In genomic region chr3:102205458-102205830, GRCm38 (mm10) we compare ENCODE assay signal across 9 mouse cellular contexts. TPM values are rescaled to one million over a fixed set of nuclear protein-coding genes. Genes with fewer than 3 reads are reported as not detected.
A peak's percentile ranks its signal among the peaks of the same experiment; 100 is the strongest.
DNase-seq lines count a peak whose midpoint lies in the region; ATAC-seq and TF ChIP-seq lines count a peak whose summit lies in the region.
"Had no signal": no experiment of that assay in that cellular context is flagged by ENCODE, and none has a peak within 500 bp of the region (broad histone marks: within the 10 kb centered on the region; RNA-seq: fewer than 3 reads in every experiment).

No protein-coding gene starts in this region.

- no peak for ATAC-seq in liver, embryonic 11.5 days (replicated peaks; ENCODE audit: low FRiP score)
- no peak for ATAC-seq in forebrain, embryonic 14.5 days
- ATAC-seq in limb, embryonic 14.5 days (ENCODE audit: low FRiP score, low read depth) = no peak
- no peak for ATAC-seq in stomach, embryonic 16.5 days (ENCODE audit: insufficient read depth, low FRiP score)

- peaks cover 3% of the 10 kb centered on the region; the same call in 1 of the 2 replicates for H3K4me1 ChIP-seq in liver, embryonic 11.5 days (replicated peaks; ENCODE audit: control insufficient read depth, insufficient read depth, low read length)
- H3K4me1 ChIP-seq in forebrain, embryonic 14.5 days (ENCODE audit: control insufficient read depth, insufficient read depth, low read length) = peaks cover 12% of the 10 kb centered on the region
- H3K4me1 ChIP-seq in limb, embryonic 14.5 days (ENCODE audit: control insufficient read depth, insufficient read depth, low read length) = peaks cover 14% of the 10 kb centered on the region
- H3K4me1 ChIP-seq in stomach, embryonic 16.5 days (ENCODE audit: control insufficient read depth, insufficient read depth, low read length) = peaks cover 11% of the 10 kb centered on the region; the same call in 1 of the 2 replicates

- DNase-seq in liver, embryonic 11.5 days (ENCODE audit: low spot score) = no peak
- no peak for DNase-seq in liver
- DNase-seq in forebrain, embryonic 14.5 days (ENCODE audit: low spot score) = peak; percentile 62
- no peak for DNase-seq in limb, embryonic 14.5 days (ENCODE audit: low spot score)
- DNase-seq in layer of hippocampus, adult 9-10 months (ENCODE audit: low spot score) = no peak
- DNase-seq in urinary bladder, postnatal 14 days (ENCODE audit: low spot score) = no peak
- DNase-seq: right cerebral cortex, postnatal 25 days had no signal

- H3K36me3 ChIP-seq in liver, embryonic 11.5 days (ENCODE audit: control insufficient read depth, insufficient read depth, low read length) = no peaks in the 10 kb centered on the region
- no peaks in the 10 kb centered on the region for H3K36me3 ChIP-seq in forebrain, embryonic 14.5 days (ENCODE audit: control insufficient read depth, insufficient read depth, low read length)
- no peaks in the 10 kb centered on the region for H3K36me3 ChIP-seq in limb, embryonic 14.5 days (ENCODE audit: control insufficient read depth, insufficient read depth, low read length)
- H3K36me3 ChIP-seq in stomach, embryonic 16.5 days (ENCODE audit: control insufficient read depth, insufficient read depth, low read length) = no peaks in the 10 kb centered on the region

- no peaks in the 10 kb centered on the region for H3K9me3 ChIP-seq in liver, embryonic 11.5 days (ENCODE audit: control insufficient read depth, low read length)
- H3K9me3 ChIP-seq in forebrain, embryonic 14.5 days (replicated peaks; ENCODE audit: control insufficient read depth, low read length) = no peaks in the 10 kb centered on the region
- H3K9me3 ChIP-seq in limb, embryonic 14.5 days (ENCODE audit: control insufficient read depth, low read length) = no peaks in the 10 kb centered on the region
- H3K9me3 ChIP-seq in stomach, embryonic 16.5 days (replicated peaks; ENCODE audit: control insufficient read depth, low read length) = 0 out of 2 replicates have a peak, but pooled peaks cover 4% of the 10 kb centered on the region

- WGBS in liver, embryonic 11.5 days = 16% methylated on average over 7 of the region's 7 CpGs
- WGBS in forebrain, embryonic 14.5 days = 3% methylated on average over 7 of the region's 7 CpGs
- WGBS in limb, embryonic 14.5 days = 3% methylated on average over 7 of the region's 7 CpGs
- WGBS in stomach, embryonic 16.5 days = 19% methylated on average over 7 of the region's 7 CpGs

- H3K4me2 ChIP-seq in liver, embryonic 11.5 days = peak overlapping the region; percentile 85
- peak overlapping the region; percentile 97 for H3K4me2 ChIP-seq in forebrain, embryonic 14.5 days (ENCODE audit: low read length)
- H3K4me2 ChIP-seq in limb, embryonic 14.5 days (replicated peaks; ENCODE audit: low read depth, low read length, severe bottlenecking) = peak overlapping the region; percentile 83
- H3K4me2 ChIP-seq in stomach, embryonic 16.5 days (ENCODE audit: low read depth, low read length) = peak overlapping the region; percentile 85

- no peaks in the 10 kb centered on the region; the same call in none of the 2 replicates for H3K27me3 ChIP-seq in liver, embryonic 11.5 days (replicated peaks; ENCODE audit: control insufficient read depth, insufficient read depth, low read length)
- H3K27me3 ChIP-seq in forebrain, embryonic 14.5 days (replicated peaks; ENCODE audit: control insufficient read depth, insufficient read depth, low read length) = peaks cover 44% of the 10 kb centered on the region
- no peaks in the 10 kb centered on the region for H3K27me3 ChIP-seq in limb, embryonic 14.5 days (ENCODE audit: control insufficient read depth, insufficient read depth, low read length)
- H3K27me3 ChIP-seq in stomach, embryonic 16.5 days (ENCODE audit: control insufficient read depth, insufficient read depth, low read length) = no peaks in the 10 kb centered on the region

- no peak for TF ChIP-seq POLR2A in limb, embryonic 14.5 days (IDR thresholded peaks at IDR 0.05; ENCODE audit: borderline replicate concordance, extremely low read depth, insufficient read depth, insufficient read length)

- no peak overlapping the region for H3K27ac ChIP-seq in liver, embryonic 11.5 days (ENCODE audit: low read depth, low read length)
- no peak overlapping the region for H3K27ac ChIP-seq in forebrain, embryonic 14.5 days (ENCODE audit: low read depth, low read length)
- H3K27ac ChIP-seq in limb, embryonic 14.5 days (replicated peaks; ENCODE audit: low read depth, low read length) = no peak overlapping the region
- H3K27ac ChIP-seq in stomach, embryonic 16.5 days (ENCODE audit: low read length) = no peak overlapping the region
- H3K27ac ChIP-seq: macrophage had no signal

- no peak overlapping the region for H3K9ac ChIP-seq in liver, embryonic 11.5 days (ENCODE audit: low read depth, low read length)
- no peak overlapping the region for H3K9ac ChIP-seq in forebrain, embryonic 14.5 days (ENCODE audit: low read length)
- H3K9ac ChIP-seq in limb, embryonic 14.5 days (ENCODE audit: low read depth, low read length, severe bottlenecking) = no peak overlapping the region
- H3K9ac ChIP-seq in stomach, embryonic 16.5 days (ENCODE audit: low read length) = no peak overlapping the region

- no peak overlapping the region for H3K4me3 ChIP-seq in liver, embryonic 11.5 days (ENCODE audit: low read depth, low read length)
- no peak overlapping the region for H3K4me3 ChIP-seq in forebrain, embryonic 14.5 days (ENCODE audit: low read depth, low read length)
- H3K4me3 ChIP-seq in limb, embryonic 14.5 days (replicated peaks; ENCODE audit: low read length) = peak overlapping the region; percentile 78; the same call in 1 of the 2 replicates
- no peak overlapping the region for H3K4me3 ChIP-seq in stomach, embryonic 16.5 days (replicated peaks; ENCODE audit: low read length)

RNA-seq across cellular contexts. Expression of gene Vangl1, which starts 1.0 kb away (rescaled TPM):
- 52.9 and 59.3 TPM in 2 replicates for polyA plus RNA-seq in liver, embryonic 11.5 days (2014; fragmentation: Nextera tagmentation; extraction: Ambion mirVana)
- polyA plus RNA-seq in forebrain, embryonic 14.5 days (2014; fragmentation: Nextera tagmentation; extraction: Ambion mirVana) = 4.6 and 6.2 TPM in 2 replicates
- polyA plus RNA-seq in limb, embryonic 14.5 days (2012; rRNA removed) = 22.7 and 28.2 TPM in 2 replicates
- polyA plus RNA-seq in limb, embryonic 14.5 days (2014; fragmentation: Nextera tagmentation; extraction: Ambion mirVana) = 23.0 and 24.7 TPM in 2 replicates
- polyA plus RNA-seq in stomach, embryonic 16.5 days (2015; fragmentation: Nextera tagmentation; extraction: Ambion mirVana) = 30.7 and 34.3 TPM in 2 replicates
